Mouse (Mus musculus): ENCODE data around the gene Olfr1509. TPM values are rescaled to one million over a fixed set of nuclear protein-coding genes. Genes with fewer than 3 reads are reported as not detected.

Olfr1509 gene
- polyA plus RNA-seq, 1 experiment from 2014 or later = not detected

- H3K9ac ChIP-seq (ENCODE audit: low read depth, low read length) = no peak within 1 kb of the TSS
- no peaks in the 10 kb centered on the region for H3K27me3 ChIP-seq (ENCODE audit: control insufficient read depth, insufficient read depth, low read depth, low read length)
- ATAC-seq (ENCODE audit: low read depth) = no peak
- no peaks in the 10 kb centered on the region for H3K9me3 ChIP-seq (replicated peaks; ENCODE audit: control insufficient read depth, low read length)
- H3K4me3 ChIP-seq (ENCODE audit: low read depth, low read length) = no peak within 1 kb of the TSS
- H3K36me3 ChIP-seq (ENCODE audit: control insufficient read depth, insufficient read depth) = no peaks in the 10 kb centered on the region
- H3K4me1 ChIP-seq (ENCODE audit: control insufficient read depth, low read depth, low read length) = no peaks in the 10 kb centered on the region
- 62% methylated on average over 4 of the region's 4 CpGs for WGBS (ENCODE audit: insufficient replicate concordance)
- H3K27ac ChIP-seq (ENCODE audit: low read length) = no peak within 1 kb of the TSS
- H3K4me2 ChIP-seq (ENCODE audit: low read depth, low read length) = no peak within 1 kb of the TSS
These were observed 52.7 kb downstream of the Olfr1509 start, which contains the start of gene Olfr1507 for GRCm38 (mm10) chr14:52495516-52495915. Olfr1507 (minus strand) TSS chr14:52495749.

Other genes with a start within 250 kb of the Olfr1509 start
- gene Supt16, start 245.6 kb upstream of the Olfr1509 start, polyA plus RNA-seq (2015; fragmentation: Nextera tagmentation; extraction: Ambion mirVana) = 26.2 and 28.5 TPM in 2 replicates
- gene Chd8, start 185.2 kb upstream of the Olfr1509 start, polyA plus RNA-seq (2015; fragmentation: Nextera tagmentation; extraction: Ambion mirVana) = 11.6 and 12.6 TPM in 2 replicates
- gene Tox4, start 163.8 kb upstream of the Olfr1509 start, polyA plus RNA-seq (2015; fragmentation: Nextera tagmentation; extraction: Ambion mirVana) = 16.8 and 18.8 TPM in 2 replicates
- 3.0 and 3.1 TPM in 2 replicates for gene Rab2b, start 163.4 kb upstream of the Olfr1509 start, polyA plus RNA-seq (2015; fragmentation: Nextera tagmentation; extraction: Ambion mirVana)
- gene Mettl3, start 137.9 kb upstream of the Olfr1509 start, polyA plus RNA-seq (2015; fragmentation: Nextera tagmentation; extraction: Ambion mirVana) = 15.0 and 16.5 TPM in 2 replicates
- 0.72 and 0.99 TPM in 2 replicates for gene Sall2, start 114.2 kb upstream of the Olfr1509 start, polyA plus RNA-seq (2015; fragmentation: Nextera tagmentation; extraction: Ambion mirVana)
- gene Olfr1513, start 86.6 kb upstream of the Olfr1509 start, polyA plus RNA-seq (2015; fragmentation: Nextera tagmentation; extraction: Ambion mirVana) = not detected in 2 replicates
- gene Olfr1512, start 63.8 kb upstream of the Olfr1509 start, polyA plus RNA-seq (2015; fragmentation: Nextera tagmentation; extraction: Ambion mirVana) = not detected in 2 replicates
- not detected in 2 replicates for gene Olfr1511, start 45.6 kb upstream of the Olfr1509 start, polyA plus RNA-seq (2015; fragmentation: Nextera tagmentation; extraction: Ambion mirVana)
- gene Olfr1510, start 28.6 kb upstream of the Olfr1509 start, polyA plus RNA-seq (2015; fragmentation: Nextera tagmentation; extraction: Ambion mirVana) = not detected in 2 replicates
- gene Olfr1508, start 24.5 kb downstream of the Olfr1509 start, polyA plus RNA-seq (2015; fragmentation: Nextera tagmentation; extraction: Ambion mirVana) = not detected in 2 replicates
- gene Olfr1507, start 52.8 kb downstream of the Olfr1509 start, polyA plus RNA-seq (2015; fragmentation: Nextera tagmentation; extraction: Ambion mirVana) = not detected in 2 replicates